ENCODE assay signal across 17 mouse cellular contexts in genomic region chr9:35411225-35411965, GRCm38 (mm10). TPM values are rescaled to one million over a fixed set of nuclear protein-coding genes. Genes with fewer than 3 reads are reported as not detected.
A peak's percentile ranks its signal among the peaks of the same experiment; 100 is the strongest.
DNase-seq lines count a peak whose midpoint lies in the region; ATAC-seq and TF ChIP-seq lines count a peak whose summit lies in the region.
"Had no signal": no experiment of that assay in that cellular context is flagged by ENCODE, and none has a peak within 500 bp of the region (broad histone marks: within the 10 kb centered on the region; RNA-seq: fewer than 3 reads in every experiment).

No protein-coding gene starts in this region.

- H3K4me3 ChIP-seq in midbrain, embryonic 13.5 days (replicated peaks) = no peak overlapping the region
- no peak overlapping the region for H3K4me3 ChIP-seq in midbrain, postnatal 0 days (ENCODE audit: low read depth, low read length)
- no peak overlapping the region for H3K4me3 ChIP-seq in embryonic facial prominence, embryonic 12.5 days
- H3K4me3 ChIP-seq in forebrain, embryonic 11.5 days (ENCODE audit: low read depth, low read length) = no peak overlapping the region
- no peak overlapping the region for H3K4me3 ChIP-seq in limb, embryonic 12.5 days (replicated peaks)
- no peak overlapping the region for H3K4me3 ChIP-seq in heart, embryonic 11.5 days (ENCODE audit: low read depth, low read length)
- H3K4me3 ChIP-seq: heart, embryonic 13.5 days; left cerebral cortex, adult 2 months had no signal

- no peak for DNase-seq in midbrain, postnatal 0 days (ENCODE audit: low spot score)
- no peak for DNase-seq in forebrain, embryonic 11.5 days (ENCODE audit: low spot score)
- no peak for DNase-seq in thymus, postnatal 0 days (ENCODE audit: low spot score)
- DNase-seq: adrenal gland, postnatal 25 days; cerebellum, adult 9-10 months; gastrocnemius, postnatal 25 days; heart, postnatal 36 days; right cerebral cortex, postnatal 14 days; thymus, postnatal 14 days had no signal

- ATAC-seq in midbrain, embryonic 13.5 days = 0 out of 2 replicates have a peak, but pooled peaks have one; percentile 48
- no peak for ATAC-seq in midbrain, postnatal 0 days (ENCODE audit: low FRiP score)
- no peak for ATAC-seq in embryonic facial prominence, embryonic 12.5 days (ENCODE audit: insufficient number of reproducible peaks, insufficient read depth, low FRiP score, low TSS enrichment)
- peak; percentile 33; the same call in 1 of the 2 replicates for ATAC-seq in forebrain, embryonic 11.5 days (replicated peaks; ENCODE audit: low FRiP score)
- no peak for ATAC-seq in limb, embryonic 12.5 days (ENCODE audit: insufficient number of reproducible peaks, insufficient read depth, low FRiP score, low TSS enrichment, low read depth)
- no peak for ATAC-seq in heart, embryonic 11.5 days (replicated peaks; ENCODE audit: insufficient number of reproducible peaks, low FRiP score, low TSS enrichment)
- ATAC-seq: Patski had no signal

- peaks cover 25% of the 10 kb centered on the region for H3K27me3 ChIP-seq in midbrain, embryonic 13.5 days
- 0 out of 2 replicates have a peak, but pooled peaks cover 6% of the 10 kb centered on the region for H3K27me3 ChIP-seq in midbrain, postnatal 0 days (ENCODE audit: insufficient read depth, low read length)
- H3K27me3 ChIP-seq in embryonic facial prominence, embryonic 12.5 days = no peaks in the 10 kb centered on the region; the same call in 1 of the 2 replicates
- H3K27me3 ChIP-seq in forebrain, embryonic 11.5 days (ENCODE audit: control insufficient read depth, insufficient read depth, low read length) = no peaks in the 10 kb centered on the region
- no peaks in the 10 kb centered on the region for H3K27me3 ChIP-seq in limb, embryonic 12.5 days
- H3K27me3 ChIP-seq in heart, embryonic 11.5 days (ENCODE audit: control insufficient read depth, insufficient read depth, low read length) = no peaks in the 10 kb centered on the region
- H3K27me3 ChIP-seq: Patski had no signal

- no peak overlapping the region for H3K27ac ChIP-seq in midbrain, embryonic 13.5 days
- no peak overlapping the region for H3K27ac ChIP-seq in midbrain, postnatal 0 days (ENCODE audit: low read depth, low read length)
- H3K27ac ChIP-seq in embryonic facial prominence, embryonic 12.5 days = 0 out of 2 replicates have a peak overlapping the region, but pooled peaks have one; percentile 3
- no peak overlapping the region for H3K27ac ChIP-seq in forebrain, embryonic 11.5 days (ENCODE audit: low read depth, low read length)
- peak overlapping the region; percentile 4; the same call in 1 of the 2 replicates for H3K27ac ChIP-seq in limb, embryonic 12.5 days
- no peak overlapping the region for H3K27ac ChIP-seq in heart, embryonic 11.5 days (ENCODE audit: low read depth, low read length)
- H3K27ac ChIP-seq: heart, embryonic 13.5 days; left cerebral cortex, adult 2 months; liver, embryonic 14.5 days had no signal

- H3K36me3 ChIP-seq in midbrain, embryonic 13.5 days = no peaks in the 10 kb centered on the region
- H3K36me3 ChIP-seq in midbrain, postnatal 0 days (ENCODE audit: insufficient read depth, low read length) = no peaks in the 10 kb centered on the region
- H3K36me3 ChIP-seq in embryonic facial prominence, embryonic 12.5 days = no peaks in the 10 kb centered on the region
- H3K36me3 ChIP-seq in forebrain, embryonic 11.5 days (ENCODE audit: control insufficient read depth, insufficient read depth, low read length) = no peaks in the 10 kb centered on the region
- H3K36me3 ChIP-seq in limb, embryonic 12.5 days = no peaks in the 10 kb centered on the region
- H3K36me3 ChIP-seq in heart, embryonic 11.5 days (ENCODE audit: control insufficient read depth, insufficient read depth, low read length) = no peaks in the 10 kb centered on the region
- H3K36me3 ChIP-seq: heart, embryonic 13.5 days had no signal

- no peaks in the 10 kb centered on the region for H3K9me3 ChIP-seq in midbrain, embryonic 13.5 days
- H3K9me3 ChIP-seq in midbrain, postnatal 0 days (ENCODE audit: low read length) = no peaks in the 10 kb centered on the region
- no peaks in the 10 kb centered on the region for H3K9me3 ChIP-seq in embryonic facial prominence, embryonic 12.5 days
- H3K9me3 ChIP-seq in forebrain, embryonic 11.5 days (ENCODE audit: control insufficient read depth, low read length) = no peaks in the 10 kb centered on the region
- H3K9me3 ChIP-seq in limb, embryonic 12.5 days = no peaks in the 10 kb centered on the region
- no peaks in the 10 kb centered on the region for H3K9me3 ChIP-seq in heart, embryonic 11.5 days (replicated peaks; ENCODE audit: control insufficient read depth, low read length)
- H3K9me3 ChIP-seq: heart, embryonic 13.5 days had no signal

- H3K4me2 ChIP-seq in midbrain, embryonic 13.5 days (replicated peaks) = no peak overlapping the region
- no peak overlapping the region for H3K4me2 ChIP-seq in midbrain, postnatal 0 days (ENCODE audit: low read depth, low read length, poor library complexity, severe bottlenecking)
- H3K4me2 ChIP-seq in embryonic facial prominence, embryonic 12.5 days (replicated peaks) = no peak overlapping the region
- H3K4me2 ChIP-seq in forebrain, embryonic 11.5 days (ENCODE audit: low read depth, low read length, severe bottlenecking) = no peak overlapping the region
- no peak overlapping the region for H3K4me2 ChIP-seq in limb, embryonic 12.5 days
- H3K4me2 ChIP-seq in heart, embryonic 11.5 days = no peak overlapping the region
- H3K4me2 ChIP-seq: heart, embryonic 13.5 days had no signal

- peaks cover 21% of the 10 kb centered on the region for H3K4me1 ChIP-seq in midbrain, embryonic 13.5 days (replicated peaks)
- H3K4me1 ChIP-seq in midbrain, postnatal 0 days (ENCODE audit: insufficient read depth, low read length) = peaks cover 5% of the 10 kb centered on the region; the same call in 1 of the 2 replicates
- H3K4me1 ChIP-seq in embryonic facial prominence, embryonic 12.5 days = peaks cover 16% of the 10 kb centered on the region
- peaks cover 5% of the 10 kb centered on the region for H3K4me1 ChIP-seq in forebrain, embryonic 11.5 days (replicated peaks; ENCODE audit: control insufficient read depth, insufficient read depth, low read length)
- peaks cover 31% of the 10 kb centered on the region for H3K4me1 ChIP-seq in limb, embryonic 12.5 days (replicated peaks)
- H3K4me1 ChIP-seq in heart, embryonic 11.5 days (ENCODE audit: control insufficient read depth, insufficient read depth, low read length) = no peaks in the 10 kb centered on the region

- no peak for TF ChIP-seq CTCF in midbrain, postnatal 0 days (IDR thresholded peaks at IDR 0.05)

- 69% methylated on average over 11 of the region's 11 CpGs for WGBS in midbrain, embryonic 13.5 days
- 57% methylated on average over 11 of the region's 11 CpGs for WGBS in midbrain, postnatal 0 days
- 73% methylated on average over 11 of the region's 11 CpGs for WGBS in embryonic facial prominence, embryonic 12.5 days
- WGBS in forebrain, embryonic 11.5 days = 73% methylated on average over 11 of the region's 11 CpGs
- WGBS in limb, embryonic 12.5 days = 78% methylated on average over 11 of the region's 11 CpGs
- WGBS in heart, embryonic 11.5 days (ENCODE audit: insufficient replicate concordance) = 83% methylated on average over 11 of the region's 11 CpGs

- 0 out of 2 replicates have a peak overlapping the region, but pooled peaks have one; percentile 10 for H3K9ac ChIP-seq in midbrain, embryonic 13.5 days (replicated peaks)
- no peak overlapping the region for H3K9ac ChIP-seq in midbrain, postnatal 0 days (replicated peaks; ENCODE audit: low read length, poor library complexity, severe bottlenecking)
- H3K9ac ChIP-seq in embryonic facial prominence, embryonic 12.5 days = no peak overlapping the region
- H3K9ac ChIP-seq in forebrain, embryonic 11.5 days (ENCODE audit: low read length) = no peak overlapping the region
- H3K9ac ChIP-seq in limb, embryonic 12.5 days (replicated peaks) = no peak overlapping the region
- H3K9ac ChIP-seq in heart, embryonic 11.5 days (ENCODE audit: low read depth, low read length) = no peak overlapping the region
- H3K9ac ChIP-seq: liver, embryonic 14.5 days had no signal

RNA-seq across cellular contexts. Expression of gene Cdon, which starts 9.5 kb away (rescaled TPM):
- polyA plus RNA-seq in midbrain, embryonic 13.5 days (2015; fragmentation: Nextera tagmentation; extraction: Ambion mirVana) = 9.2 and 10.7 TPM in 2 replicates
- 11.4 and 12.3 TPM in 2 replicates for total RNA-seq in midbrain, postnatal 0 days (2014; rRNA removed)
- 0.65 and 0.81 TPM in 2 replicates for polyA plus RNA-seq in midbrain, postnatal 0 days (2015; fragmentation: Nextera tagmentation; extraction: Ambion mirVana)
- 18.3 and 20.8 TPM in 2 replicates for polyA plus RNA-seq in embryonic facial prominence, embryonic 12.5 days (2016; fragmentation: Nextera tagmentation; extraction: Ambion mirVana)
- 16.4 and 17.2 TPM in 2 replicates for polyA plus RNA-seq in forebrain, embryonic 11.5 days (2014; fragmentation: Nextera tagmentation; extraction: Ambion mirVana)
- 19.9 and 25.0 TPM in 2 replicates for polyA plus RNA-seq in limb, embryonic 12.5 days (2016; fragmentation: Nextera tagmentation; extraction: Ambion mirVana)
- 1.5 and 2.0 TPM in 2 replicates for polyA plus RNA-seq in thymus, postnatal 0 days (2015; fragmentation: Nextera tagmentation; extraction: Ambion mirVana)
- polyA plus RNA-seq in heart, embryonic 11.5 days (2014; fragmentation: Nextera tagmentation; extraction: Ambion mirVana) = 4.4 and 6.1 TPM in 2 replicates

Comparison
In these comparisons a context has a peak if more than half of its experiments do, and no peak if none do; other contexts are left out.
1. ATAC-seq: peak in midbrain, embryonic 13.5 days (single experiment) and forebrain, embryonic 11.5 days (single experiment); none in midbrain, postnatal 0 days (single experiment), embryonic facial prominence, embryonic 12.5 days (single experiment), limb, embryonic 12.5 days (single experiment) and heart, embryonic 11.5 days (single experiment).
2. H3K27ac ChIP-seq: peak in embryonic facial prominence, embryonic 12.5 days (single experiment) and limb, embryonic 12.5 days (single experiment); none in midbrain, embryonic 13.5 days (single experiment), midbrain, postnatal 0 days (single experiment), forebrain, embryonic 11.5 days (single experiment) and heart, embryonic 11.5 days (single experiment).